Mouse (Mus musculus): ENCODE data around the gene Adora1.

DNA sequence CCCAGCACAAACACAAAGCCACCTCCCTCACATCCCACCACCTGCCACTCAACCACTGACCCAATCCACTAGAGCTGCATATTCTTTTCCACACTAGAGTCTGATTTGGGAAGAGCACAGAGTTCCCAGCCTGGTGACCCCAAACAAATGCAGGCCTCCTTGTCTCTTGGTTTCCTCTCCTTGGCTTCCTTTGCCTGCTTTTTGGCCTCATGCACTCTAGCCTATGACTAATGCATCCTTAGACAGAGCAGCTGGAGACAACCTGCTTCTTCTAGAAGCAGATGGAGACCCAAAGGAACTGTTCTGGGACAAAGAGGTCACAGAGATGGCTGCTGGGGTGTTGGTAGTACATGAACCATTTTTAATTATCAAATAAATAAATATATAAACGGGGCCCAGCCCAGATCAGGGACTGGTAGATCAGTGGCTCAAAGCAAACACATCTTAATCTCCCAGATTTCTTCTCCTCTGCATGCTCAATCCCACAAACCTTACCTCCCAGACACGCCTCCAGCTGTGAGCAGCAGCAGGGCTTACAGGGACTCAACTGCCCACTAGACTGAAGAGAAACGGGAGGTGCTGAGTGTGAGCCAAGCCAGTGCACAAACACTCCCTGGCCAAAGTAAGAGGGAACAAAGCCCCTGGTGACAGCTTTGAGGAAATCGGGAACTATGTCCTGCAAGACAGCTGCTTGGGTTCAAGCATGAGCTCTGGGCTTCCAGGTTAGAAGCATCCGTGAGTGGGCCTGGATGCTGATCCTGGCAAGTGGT lies 5.2 kb downstream of the Adora1 start:
- no peak for TF ChIP-seq POLR2A (IDR thresholded peaks at IDR 0.05; ENCODE audit: borderline replicate concordance, low read depth, low read length)
- TF ChIP-seq CTCF (IDR thresholded peaks at IDR 0.05; ENCODE audit: low read depth, low read length), result no peak

Data from bone marrow macrophage, adult 2 months (primary cell).